Mouse (Mus musculus): ENCODE measurements around the gene Vmn1r167. TPM values are rescaled to one million over a fixed set of nuclear protein-coding genes. Genes with fewer than 3 reads are reported as not detected.
"Not testable (repeated sequence)": the region's sequence is repeated elsewhere in the genome, so short reads cannot be mapped to it uniquely, and the experiment has no call there.

The Vmn1r167 gene
- polyA plus RNA-seq (2012; rRNA removed): not detected in 2 replicates

DNA sequence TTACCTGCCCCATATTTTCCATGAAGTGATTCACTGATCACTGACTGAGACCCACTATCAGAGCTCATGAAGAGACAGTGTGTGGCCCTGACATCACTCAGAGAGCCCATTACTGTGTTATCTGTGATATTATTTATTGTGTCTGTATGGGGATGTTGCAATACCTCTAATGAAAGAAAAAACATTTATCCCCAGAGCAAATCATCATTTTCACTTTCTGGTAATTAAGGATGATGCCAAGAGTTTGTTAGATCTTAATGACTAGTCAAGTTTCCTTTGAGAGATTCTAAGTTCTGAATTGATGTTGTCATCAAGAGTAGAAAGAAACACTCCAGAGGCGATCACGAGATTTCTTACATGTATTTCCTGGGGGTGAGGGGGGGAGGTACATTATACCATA, at the start of gene Vmn1r167:
TSS of gene Vmn1r167 (minus strand) at position 101 of the 400 bp plus-strand sequence.
- not testable (repeated sequence) for DNase-seq (ENCODE audit: extremely low spot score in 1 of 2, low spot score in 1 of 2)

DNA sequence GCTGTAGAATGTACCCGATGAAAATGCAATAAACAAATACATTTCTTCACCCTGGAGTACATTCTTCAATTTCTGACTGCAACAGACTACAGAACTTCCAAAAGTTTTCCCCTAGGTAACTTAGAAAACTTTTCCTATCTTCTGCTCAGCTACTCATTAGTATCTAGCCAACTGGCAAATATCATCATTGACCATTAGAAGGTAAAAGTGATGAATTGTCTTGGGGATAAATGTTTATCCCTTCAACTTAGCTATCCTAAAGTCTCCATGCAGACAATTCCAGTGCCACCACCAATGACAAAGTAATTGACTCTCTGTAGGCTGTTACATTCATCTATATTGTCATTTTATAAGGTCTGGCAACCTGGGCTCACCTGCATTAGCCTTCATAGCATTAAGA, 32.4 kb upstream of the Vmn1r167 start, which contains the start of gene Vmn1r168:
TSS of gene Vmn1r168 (plus strand) at position 301 of the 400 bp plus-strand sequence.
- DNase-seq (ENCODE audit: extremely low spot score in 1 of 2, low spot score in 1 of 2): not testable (repeated sequence)

DNA sequence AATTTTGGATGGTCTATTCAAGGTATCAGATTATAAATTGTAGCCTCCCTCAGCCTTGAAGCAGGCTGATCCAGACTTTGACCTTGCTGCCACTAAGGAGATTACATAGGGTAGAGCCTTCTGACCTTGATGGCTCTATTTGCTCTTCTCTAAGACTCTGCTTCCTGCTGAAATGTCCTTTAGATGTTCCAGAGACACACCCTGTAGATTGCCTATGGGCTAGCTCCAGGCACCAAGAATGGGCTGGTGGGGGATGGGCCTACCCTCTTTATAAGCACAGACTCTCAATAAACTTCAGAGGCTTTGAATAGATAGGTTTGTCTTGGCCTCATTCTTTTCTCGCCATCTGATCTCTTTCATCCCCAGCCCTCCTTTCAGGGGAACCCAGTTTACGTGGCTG, 34.1 kb downstream of the Vmn1r167 start:
- not testable (repeated sequence) for DNase-seq (ENCODE audit: extremely low spot score in 1 of 2, low spot score in 1 of 2)

DNA sequence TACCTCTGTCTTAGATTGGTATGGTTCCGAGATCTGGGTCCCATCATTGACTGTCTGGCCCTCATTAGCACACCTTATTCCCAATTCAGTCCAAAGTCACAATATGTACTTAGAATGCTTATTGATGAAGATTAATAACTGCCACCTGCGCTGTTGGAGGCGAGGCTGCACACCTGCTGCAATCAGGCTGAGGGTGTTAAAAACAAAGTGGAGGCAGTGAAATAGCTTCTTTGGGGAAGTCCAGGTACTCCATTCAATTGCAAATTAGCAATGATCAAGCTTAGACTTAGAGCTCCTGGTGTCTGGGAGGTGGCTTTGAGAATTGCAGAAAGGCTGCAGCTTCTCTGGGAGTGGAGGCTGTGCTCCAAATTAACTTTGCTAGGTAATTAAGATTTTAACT, 36.2 kb downstream of the Vmn1r167 start:
- not testable (repeated sequence) for DNase-seq (ENCODE audit: extremely low spot score in 1 of 2, low spot score in 1 of 2)

DNA sequence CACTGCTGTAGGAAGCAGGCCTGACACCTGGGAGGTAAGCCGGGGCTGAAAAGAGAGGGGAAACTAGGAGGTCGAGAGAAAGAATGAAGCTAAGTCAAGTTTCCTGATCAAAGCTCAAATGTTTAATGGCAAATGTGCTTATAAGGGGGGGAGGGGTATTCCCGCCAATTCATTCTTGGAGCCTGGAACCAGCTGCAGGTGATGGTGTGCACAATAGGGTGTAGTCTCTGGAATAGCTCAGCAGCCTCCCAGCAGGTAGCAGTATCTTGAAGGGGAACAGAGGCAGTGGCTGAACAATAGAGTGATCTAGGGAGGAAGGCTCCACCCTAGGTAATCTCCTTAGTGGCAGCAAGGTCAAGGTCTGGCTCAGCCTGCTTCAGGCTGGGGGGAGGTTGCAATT, 36.8 kb downstream of the Vmn1r167 start:
- DNase-seq (ENCODE audit: extremely low spot score in 1 of 2, low spot score in 1 of 2): not testable (repeated sequence)

Other genes starting within 250 kb of the Vmn1r167 start
- not detected in 2 replicates for gene Gm6902, start 228.3 kb downstream of the Vmn1r167 start, polyA plus RNA-seq (2012; rRNA removed)
- not detected in 2 replicates for gene Nlrp4e, start 206.0 kb downstream of the Vmn1r167 start, polyA plus RNA-seq (2012; rRNA removed)
- gene Nlrp5, start 121.3 kb downstream of the Vmn1r167 start, polyA plus RNA-seq (2012; rRNA removed): not detected in 2 replicates
- gene Vmn1r168, start 32.5 kb upstream of the Vmn1r167 start, polyA plus RNA-seq (2012; rRNA removed): not detected in 2 replicates
- not detected in 2 replicates for gene Vmn1r169, start 68.3 kb upstream of the Vmn1r167 start, polyA plus RNA-seq (2012; rRNA removed)
- not detected in 2 replicates for gene Vmn1r170, start 99.0 kb upstream of the Vmn1r167 start, polyA plus RNA-seq (2012; rRNA removed)
- gene Vmn1r171, start 123.5 kb upstream of the Vmn1r167 start, polyA plus RNA-seq (2012; rRNA removed): not detected in 2 replicates
- not detected in 2 replicates for gene Vmn1r172, start 151.1 kb upstream of the Vmn1r167 start, polyA plus RNA-seq (2012; rRNA removed)
- gene Vmn1r173, start 193.5 kb upstream of the Vmn1r167 start, polyA plus RNA-seq (2012; rRNA removed): not detected in 2 replicates
- not detected in 2 replicates for gene Vmn1r174, start 245.1 kb upstream of the Vmn1r167 start, polyA plus RNA-seq (2012; rRNA removed)

Measured in frontal cortex, adult 2 months (tissue).